Mouse (Mus musculus): ENCODE data around the gene Bloc1s5. TPM values are rescaled to one million over a fixed set of nuclear protein-coding genes. Genes with fewer than 3 reads are reported as not detected.

Bloc1s5 gene
- polyA plus RNA-seq, 1 experiment from 2014 or later: 12.5 TPM

DNA sequence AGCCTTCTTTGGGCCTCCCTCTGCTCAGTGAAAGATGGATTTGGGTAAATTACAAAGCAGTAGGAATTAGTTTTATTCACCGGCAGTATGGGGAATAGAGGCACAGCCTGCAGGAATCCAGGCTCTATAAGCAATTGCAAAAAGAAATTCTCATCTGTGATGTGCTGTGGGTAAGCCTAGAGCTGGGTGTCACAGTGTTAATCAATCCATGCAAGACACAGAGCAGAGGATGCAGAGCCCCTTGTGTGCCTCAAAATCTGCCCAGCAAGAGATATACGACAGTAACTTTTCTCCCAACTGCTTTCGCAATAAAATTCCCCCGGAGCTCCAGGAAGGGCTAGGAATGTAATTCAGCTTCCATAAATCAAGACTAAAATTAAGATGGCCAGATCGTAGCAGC is 6.5 kb upstream of the Bloc1s5 start:
- Histone ChIP-seq H3K36me3 (ENCODE audit: control insufficient read depth, insufficient read depth, low read length) (0 out of 2 replicates have a peak, but pooled peaks cover 4% of the 10 kb centered on the region), H3K4me1 (replicated peaks; ENCODE audit: control insufficient read depth, insufficient read depth) (no peaks in the 10 kb centered on the region), H3K27me3 (ENCODE audit: control insufficient read depth, insufficient read depth, low read length) (no peaks in the 10 kb centered on the region), H3K9me3 (ENCODE audit: control insufficient read depth, low read length) (no peaks in the 10 kb centered on the region), H3K4me3 (ENCODE audit: low read depth, low read length) (no peak overlapping the region), H3K27ac (replicated peaks) (no peak overlapping the region), H3K4me2 (replicated peaks; ENCODE audit: low read depth) (no peak overlapping the region), H3K9ac (ENCODE audit: low read length) (no peak overlapping the region)
- no peak for ATAC-seq (ENCODE audit: low FRiP score, low TSS enrichment)
- no peak for DNase-seq (ENCODE audit: low spot score)
- TF ChIP-seq CTCF (IDR thresholded peaks at IDR 0.05; ENCODE audit: low read depth) (no peak), EP300 (optimal IDR thresholded peaks at IDR 0.05) (no peak)
- 59% methylated on average over 5 of the region's 5 CpGs for WGBS

DNA sequence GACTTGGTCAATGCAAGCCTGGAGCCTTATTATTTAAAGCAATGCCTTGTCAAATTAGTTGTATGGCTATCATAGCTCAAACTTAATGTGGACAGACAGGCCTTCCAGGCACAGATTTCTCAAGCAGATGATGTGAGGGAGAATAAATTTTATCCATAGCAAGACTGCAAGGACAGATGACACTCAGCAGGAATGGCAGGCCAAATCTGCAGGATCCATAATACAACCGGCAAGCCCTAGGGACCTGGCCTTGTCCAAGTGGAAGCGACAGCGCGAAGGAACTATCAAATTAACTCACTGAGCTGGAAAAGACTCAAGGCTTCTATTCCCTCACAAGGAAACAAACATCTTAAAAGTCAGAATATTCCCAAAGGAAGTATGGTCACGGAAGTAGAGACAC is 6.1 kb upstream of the Bloc1s5 start:
- 0 out of 2 replicates have a peak, but pooled peaks cover 4% of the 10 kb centered on the region for H3K36me3 ChIP-seq (ENCODE audit: control insufficient read depth, insufficient read depth, low read length)
- TF ChIP-seq EP300 (optimal IDR thresholded peaks at IDR 0.05) (no peak), CTCF (IDR thresholded peaks at IDR 0.05; ENCODE audit: low read depth) (no peak)
- no peaks in the 10 kb centered on the region for H3K9me3 ChIP-seq (ENCODE audit: control insufficient read depth, low read length)
- no peak overlapping the region for H3K9ac ChIP-seq (ENCODE audit: low read length)
- no peak overlapping the region for H3K4me2 ChIP-seq (replicated peaks; ENCODE audit: low read depth)
- H3K27ac ChIP-seq (replicated peaks): no peak overlapping the region
- no peaks in the 10 kb centered on the region for H3K4me1 ChIP-seq (replicated peaks; ENCODE audit: control insufficient read depth, insufficient read depth)
- no peak overlapping the region for H3K4me3 ChIP-seq (ENCODE audit: low read depth, low read length)
- DNase-seq (ENCODE audit: low spot score): no peak
- no peaks in the 10 kb centered on the region for H3K27me3 ChIP-seq (ENCODE audit: control insufficient read depth, insufficient read depth, low read length)
- ATAC-seq (ENCODE audit: low FRiP score, low TSS enrichment): no peak
- WGBS: 87% methylated on average over 5 of the region's 5 CpGs

DNA sequence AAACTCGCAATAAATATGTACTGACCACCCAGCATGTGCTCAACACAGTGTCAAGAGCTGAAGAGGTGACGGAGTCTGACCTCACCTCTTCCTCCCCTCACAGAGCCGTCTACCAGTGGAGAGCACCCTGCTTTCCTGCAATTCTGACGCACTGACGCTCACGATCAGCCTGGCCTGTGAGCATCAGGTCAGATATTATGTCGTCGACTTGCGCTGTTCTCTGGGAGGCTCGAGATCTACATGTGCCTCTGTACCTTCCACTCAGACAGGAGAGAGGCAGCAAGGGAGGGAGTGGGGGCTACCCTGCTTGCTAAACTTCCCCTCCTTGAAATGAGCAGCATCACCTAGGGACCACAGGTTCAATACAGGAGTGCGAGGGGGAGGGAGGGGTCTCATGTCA is 3.8 kb upstream of the Bloc1s5 start:
- no peak for ATAC-seq (ENCODE audit: low FRiP score, low TSS enrichment)
- H3K27me3 ChIP-seq (ENCODE audit: control insufficient read depth, insufficient read depth, low read length): no peaks in the 10 kb centered on the region
- 76% methylated on average over 11 of the region's 11 CpGs for WGBS

GRCm38 (mm10) chr13:38634256-38634799 is 581 bp downstream of the Bloc1s5 start:
- DNase-seq (ENCODE audit: low spot score) (no peak), ATAC-seq (ENCODE audit: low FRiP score, low TSS enrichment) (peak; percentile 74)
- no peaks in the 10 kb centered on the region for H3K27me3 ChIP-seq (ENCODE audit: control insufficient read depth, insufficient read depth, low read length)
- no peaks in the 10 kb centered on the region for H3K36me3 ChIP-seq (ENCODE audit: control insufficient read depth, insufficient read depth, low read length)
- under 1% methylated on average over 19 of the region's 19 CpGs for WGBS
- peak overlapping the region; percentile 65 for H3K27ac ChIP-seq (replicated peaks)
- H3K9ac ChIP-seq (ENCODE audit: low read length): peak overlapping the region; percentile 77
- H3K4me2 ChIP-seq (replicated peaks; ENCODE audit: low read depth): peak overlapping the region; percentile 86
- no peaks in the 10 kb centered on the region for H3K4me1 ChIP-seq (replicated peaks; ENCODE audit: control insufficient read depth, insufficient read depth)
- H3K9me3 ChIP-seq (ENCODE audit: control insufficient read depth, low read length): no peaks in the 10 kb centered on the region
- TF ChIP-seq CTCF (IDR thresholded peaks at IDR 0.05; ENCODE audit: low read depth): no peak
- no peak for TF ChIP-seq EP300 (optimal IDR thresholded peaks at IDR 0.05)
- H3K4me3 ChIP-seq (ENCODE audit: low read depth, low read length): peak overlapping the region; percentile 95

More for the DNA sequence above, 3.8 kb upstream of the Bloc1s5 start:
- Histone ChIP-seq H3K4me3 (ENCODE audit: low read depth, low read length) (no peak overlapping the region), H3K9me3 (ENCODE audit: control insufficient read depth, low read length) (no peaks in the 10 kb centered on the region), H3K36me3 (ENCODE audit: control insufficient read depth, insufficient read depth, low read length) (no peaks in the 10 kb centered on the region), H3K9ac (ENCODE audit: low read length) (no peak overlapping the region), H3K4me1 (replicated peaks; ENCODE audit: control insufficient read depth, insufficient read depth) (no peaks in the 10 kb centered on the region), H3K27ac (replicated peaks) (no peak overlapping the region), H3K4me2 (replicated peaks; ENCODE audit: low read depth) (no peak overlapping the region)
- TF ChIP-seq EP300 (optimal IDR thresholded peaks at IDR 0.05) (no peak), CTCF (IDR thresholded peaks at IDR 0.05; ENCODE audit: low read depth) (no peak)
- DNase-seq (ENCODE audit: low spot score): no peak

- 93% methylated on average over 6 of the region's 6 CpGs for WGBS
- no peak overlapping the region for H3K4me3 ChIP-seq (ENCODE audit: low read depth, low read length)
- DNase-seq (ENCODE audit: low spot score): no peak
- H3K9me3 ChIP-seq (ENCODE audit: control insufficient read depth, low read length): no peaks in the 10 kb centered on the region
- H3K9ac ChIP-seq (ENCODE audit: low read length): no peak overlapping the region
- TF ChIP-seq CTCF (IDR thresholded peaks at IDR 0.05; ENCODE audit: low read depth) (no peak), EP300 (optimal IDR thresholded peaks at IDR 0.05) (no peak)
- ATAC-seq (ENCODE audit: low FRiP score, low TSS enrichment): no peak
- no peaks in the 10 kb centered on the region for H3K27me3 ChIP-seq (ENCODE audit: control insufficient read depth, insufficient read depth, low read length)
- no peak overlapping the region for H3K4me2 ChIP-seq (replicated peaks; ENCODE audit: low read depth)
- H3K27ac ChIP-seq (replicated peaks): no peak overlapping the region
- H3K4me1 ChIP-seq (replicated peaks; ENCODE audit: control insufficient read depth, insufficient read depth): no peaks in the 10 kb centered on the region
- no peaks in the 10 kb centered on the region for H3K36me3 ChIP-seq (ENCODE audit: control insufficient read depth, insufficient read depth, low read length)
Measured at GRCm38 (mm10) chr13:38633287-38634000, 1.5 kb downstream of the Bloc1s5 start.

DNA sequence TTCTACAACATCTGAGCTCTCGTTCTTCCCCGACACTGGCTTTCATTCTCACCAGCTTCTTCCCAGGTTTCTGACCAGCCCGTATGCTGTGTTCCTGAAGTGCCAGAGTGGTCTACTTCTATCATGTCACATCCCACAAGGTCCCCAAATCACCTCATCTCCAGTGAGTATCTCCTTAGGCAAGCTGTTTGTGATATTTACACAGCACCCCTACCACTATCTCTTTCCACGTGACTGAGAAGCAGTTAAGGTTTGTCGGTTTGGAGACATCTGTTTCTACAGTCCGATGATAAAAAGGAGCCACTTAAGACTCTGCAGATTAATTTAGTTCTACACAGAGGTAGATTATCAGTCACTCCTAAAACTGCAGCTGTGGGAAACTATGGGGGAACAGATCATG is 2.4 kb downstream of the Bloc1s5 start:
- H3K27me3 ChIP-seq (ENCODE audit: control insufficient read depth, insufficient read depth, low read length): no peaks in the 10 kb centered on the region
- no peak for ATAC-seq (ENCODE audit: low FRiP score, low TSS enrichment)
- H3K4me1 ChIP-seq (replicated peaks; ENCODE audit: control insufficient read depth, insufficient read depth): no peaks in the 10 kb centered on the region
- no peak overlapping the region for H3K4me3 ChIP-seq (ENCODE audit: low read depth, low read length)
- H3K4me2 ChIP-seq (replicated peaks; ENCODE audit: low read depth): no peak overlapping the region
- H3K9ac ChIP-seq (ENCODE audit: low read length): no peak overlapping the region
- 88% methylated on average over 6 of the region's 6 CpGs for WGBS
- DNase-seq (ENCODE audit: low spot score): no peak
- no peak overlapping the region for H3K27ac ChIP-seq (replicated peaks)
- no peaks in the 10 kb centered on the region for H3K9me3 ChIP-seq (ENCODE audit: control insufficient read depth, low read length)
- TF ChIP-seq EP300 (optimal IDR thresholded peaks at IDR 0.05) (no peak), CTCF (IDR thresholded peaks at IDR 0.05; ENCODE audit: low read depth) (no peak)
- H3K36me3 ChIP-seq (ENCODE audit: control insufficient read depth, insufficient read depth, low read length): no peaks in the 10 kb centered on the region

All from stomach, postnatal 0 days (tissue).